Mouse (Mus musculus) small intestine, adult 2 months (tissue): ENCODE data around the gene Lnpk. TPM values are rescaled to one million over a fixed set of nuclear protein-coding genes. Genes with fewer than 3 reads are reported as not detected.

Source experiments
- H3K27ac ChIP-seq: fragments of 200-500 bp; 2 replicates; pipeline ENCODE4 v1.5.1; 2012; ENCODE audit warnings: low read depth, low read length, control low read depth, inconsistent platforms; ENCODE audit not compliant: insufficient read depth
- H3K27me3 ChIP-seq: fragments of 200-500 bp; 2 replicates; pipeline ENCODE4 v1.6.1; 2012; ENCODE audit warnings: mild to moderate bottlenecking, moderate library complexity, low read length, inconsistent platforms; ENCODE audit not compliant: control insufficient read depth, insufficient read depth
- H3K36me3 ChIP-seq: fragments of 200-500 bp; 2 replicates; pipeline ENCODE4 v1.6.1; 2012; ENCODE audit warnings: mild to moderate bottlenecking, low read length, control low read depth, inconsistent platforms; ENCODE audit not compliant: control insufficient read depth, insufficient read depth
- H3K4me1 ChIP-seq: fragments of 200-500 bp; 2 replicates; pipeline ENCODE4 v1.6.1; 2012; ENCODE audit warnings: low read length, inconsistent platforms, mixed read lengths; ENCODE audit not compliant: control insufficient read depth, insufficient read depth, insufficient read length
- H3K4me3 ChIP-seq: fragments of 200-500 bp; 2 replicates; pipeline ENCODE4 v1.5.1; 2012; ENCODE audit warnings: low read depth, mild to moderate bottlenecking, control low read depth, inconsistent platforms, low read length, moderate library complexity
- CTCF ChIP-seq: fragments of 200-500 bp; IDR thresholded peaks from 2 replicates; pipeline ENCODE4 v1.5.1; 2012; ENCODE audit warnings: low read depth, mild to moderate bottlenecking, control low read depth, inconsistent platforms, low read length, moderate library complexity, mixed read lengths; ENCODE audit not compliant: insufficient replicate concordance, insufficient read length; ENCODE audit errors: extremely low read depth
- POLR2A ChIP-seq: fragments of 200-500 bp; IDR thresholded peaks from 2 replicates; pipeline ENCODE4 v1.6.1; 2012; ENCODE audit warnings: low read depth, mild to moderate bottlenecking, control low read depth, inconsistent platforms, low read length, moderate library complexity
- WGBS: fragments of 180-500 bp; shearing (Covaris S2); methylation state at CpG from one replicate; pipeline ENCODE4 v1.1.7; 2018; 5-methylcytosine and 5-hydroxymethylcytosine counted together
- polyA plus RNA-seq: library from polyadenylated mRNA; depleted of rRNA; stranded (reverse); fragments of >200 nt; gene quantifications from 2 replicates; pipeline ENCODE4 v1.2.3, GENCODE M21; 2012; rRNA removed

Gene Lnpk
- polyA plus RNA-seq, 1 experiment, result 1.5 TPM

DNA sequence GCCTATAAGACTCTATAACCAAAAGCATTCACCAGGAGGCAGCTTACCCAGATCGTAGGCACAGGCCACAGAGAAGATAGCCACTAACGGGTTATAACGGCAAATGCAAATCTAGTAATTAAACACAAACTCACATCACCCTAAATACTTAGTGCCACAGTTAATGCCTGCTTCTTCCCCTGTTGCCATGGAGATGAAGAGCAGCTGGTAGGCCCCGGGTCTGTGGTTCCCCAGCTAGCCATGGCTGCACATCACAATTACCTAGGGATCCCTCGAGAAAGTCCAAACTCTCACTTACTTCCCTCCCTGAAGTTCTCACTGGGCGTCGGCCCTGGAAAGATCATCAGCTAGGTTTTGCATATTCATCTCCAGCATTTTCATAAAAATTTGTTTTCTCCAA lies 90.8 kb downstream of the Lnpk start:
- no peak overlapping the region for H3K27ac ChIP-seq

DNA sequence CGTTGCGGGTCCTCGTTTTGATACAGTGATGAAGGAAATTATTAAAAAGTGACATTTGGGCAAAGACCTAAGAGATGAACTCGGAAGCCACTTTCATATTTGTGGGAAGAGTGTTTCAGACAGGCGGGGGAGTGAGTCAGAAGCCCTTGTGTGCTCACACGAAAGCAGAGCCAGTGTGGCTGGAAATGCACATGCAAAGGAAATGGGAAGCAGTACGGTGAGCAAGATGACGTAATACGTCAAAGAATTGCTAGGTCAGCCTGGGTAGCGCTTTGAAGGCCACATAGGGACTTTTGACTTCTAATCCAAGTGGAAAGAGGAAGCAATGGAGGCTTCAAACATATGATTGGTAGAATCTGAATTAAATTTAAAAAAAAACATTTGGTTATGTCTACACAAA lies 96.6 kb downstream of the Lnpk start:
- H3K4me3 ChIP-seq, result no peak overlapping the region
- no peak for TF ChIP-seq POLR2A
- no peak for TF ChIP-seq CTCF
- no peaks in the 10 kb centered on the region for H3K27me3 ChIP-seq
- no peaks in the 10 kb centered on the region for H3K4me1 ChIP-seq
- H3K36me3 ChIP-seq, result no peaks in the 10 kb centered on the region
- 81% methylated on average over 10 of the region's 10 CpGs for WGBS
- H3K27ac ChIP-seq, result no peak overlapping the region

More for the DNA sequence above, 90.8 kb downstream of the Lnpk start:
- H3K27me3 ChIP-seq, result no peaks in the 10 kb centered on the region
- H3K4me1 ChIP-seq, result no peaks in the 10 kb centered on the region
- H3K4me3 ChIP-seq, result no peak overlapping the region
- TF ChIP-seq CTCF (no peak), POLR2A (no peak)
- WGBS, result 73% methylated on average over 7 of the region's 7 CpGs
- H3K36me3 ChIP-seq, result no peaks in the 10 kb centered on the region

DNA sequence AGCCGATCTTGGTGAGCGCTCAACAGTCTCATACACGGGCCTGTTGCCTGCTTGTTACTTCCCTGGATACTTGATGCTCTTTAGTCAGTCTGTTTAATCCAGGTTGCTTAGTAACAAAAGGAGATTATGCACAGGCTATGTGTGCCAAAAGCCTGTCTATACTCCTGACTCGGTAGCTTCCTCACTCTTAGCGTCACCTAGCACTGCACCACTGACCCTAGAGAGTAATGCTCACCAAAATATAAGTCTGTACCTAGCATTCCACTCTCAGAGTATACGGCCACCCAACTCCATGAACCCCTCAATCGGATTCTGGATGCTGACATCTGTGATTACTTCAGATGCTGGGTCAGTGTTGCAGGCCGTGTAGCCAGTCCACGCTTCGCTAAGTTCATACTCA lies 97.1 kb downstream of the Lnpk start:
- WGBS, result 80% methylated on average over 10 of the region's 10 CpGs
- H3K36me3 ChIP-seq, result no peaks in the 10 kb centered on the region
- no peak overlapping the region for H3K4me3 ChIP-seq
- no peak for TF ChIP-seq POLR2A
- no peak for TF ChIP-seq CTCF
- H3K27ac ChIP-seq, result no peak overlapping the region
- no peaks in the 10 kb centered on the region for H3K4me1 ChIP-seq
- no peaks in the 10 kb centered on the region for H3K27me3 ChIP-seq

Other genes starting within 250 kb of the Lnpk start
- not detected in 2 replicates for gene Evx2, start 80.1 kb upstream of the Lnpk start, polyA plus RNA-seq
- gene Hoxd13, start 88.9 kb upstream of the Lnpk start, polyA plus RNA-seq, result not detected in 2 replicates
- gene Hoxd12, start 95.6 kb upstream of the Lnpk start, polyA plus RNA-seq, result not detected in 2 replicates
- gene Hoxd11, start 100.1 kb upstream of the Lnpk start, polyA plus RNA-seq, result not detected in 2 replicates
- not detected in 2 replicates for gene Hoxd10, start 112.5 kb upstream of the Lnpk start, polyA plus RNA-seq
- 0.24 and 0.34 TPM in 2 replicates for gene Hoxd9, start 118.3 kb upstream of the Lnpk start, polyA plus RNA-seq
- gene Hoxd8, start 125.2 kb upstream of the Lnpk start, polyA plus RNA-seq, result 0.60 and 3.1 TPM in 2 replicates
- 0.42 and 0.48 TPM in 2 replicates for gene Hoxd3, start 132.5 kb upstream of the Lnpk start, polyA plus RNA-seq
- 1.2 and 2.9 TPM in 2 replicates for gene Hoxd4, start 132.5 kb upstream of the Lnpk start, polyA plus RNA-seq
- 0.04 and 0.10 TPM in 2 replicates for gene Gm28230, start 147.3 kb upstream of the Lnpk start, polyA plus RNA-seq
- gene Hoxd1, start 183.5 kb upstream of the Lnpk start, polyA plus RNA-seq, result not detected in 2 replicates
- 50.3 and 64.1 TPM in 2 replicates for gene Mtx2, start 246.4 kb upstream of the Lnpk start, polyA plus RNA-seq